Mouse (Mus musculus) layer of hippocampus, postnatal 36 days (tissue): ENCODE data around the gene Cyp26b1. TPM values are rescaled to one million over a fixed set of nuclear protein-coding genes. Genes with fewer than 3 reads are reported as not detected.
A peak's percentile ranks its signal among the peaks of the same experiment; 100 is the strongest.

ENCODE experiments used
- DNase-seq, 2 experiments: peaks; one replicate each; pipeline ENCODE4 v3.0.0; 2022
- total RNA-seq, 2 experiments: library from RNA; stranded (reverse); gene quantifications; 2 replicates each; pipeline ENCODE4 v1.2.3; 2021

The Cyp26b1 gene
- total RNA-seq, 2 experiments from 2014 or later: 10.5 to 10.7 TPM

DNA sequence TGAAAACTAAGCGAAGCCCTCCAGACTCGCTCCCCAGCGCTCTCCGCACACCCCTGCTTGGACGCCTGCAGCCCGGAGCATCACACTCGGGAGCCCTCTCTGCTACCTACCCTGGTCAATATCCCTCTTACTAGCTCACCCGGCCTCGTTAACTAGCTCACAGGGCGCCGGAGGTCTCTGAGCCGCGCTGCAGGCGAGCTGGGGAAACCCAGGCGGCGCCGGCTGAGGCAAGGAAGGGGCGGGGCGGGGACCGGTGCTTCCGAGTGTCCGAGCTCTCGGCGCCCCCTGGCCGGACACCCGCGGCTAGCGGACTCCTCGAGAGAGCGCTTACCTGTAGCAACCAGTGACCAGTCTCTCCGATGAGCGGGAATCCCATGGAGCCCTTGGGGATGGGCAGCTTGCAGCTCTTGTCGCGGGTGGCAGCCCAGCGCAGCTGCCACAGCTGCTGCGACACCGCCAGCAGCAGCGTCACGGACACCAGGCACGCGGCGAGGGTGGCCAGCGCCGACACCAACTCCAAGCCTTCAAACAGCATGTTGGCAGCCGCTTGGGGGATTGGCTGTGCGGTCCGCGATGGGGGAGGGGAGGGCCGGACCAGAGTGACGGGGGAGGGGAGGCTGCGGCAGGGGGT is 6.1 kb downstream of the Cyp26b1 start:
- no peak for DNase-seq

DNA sequence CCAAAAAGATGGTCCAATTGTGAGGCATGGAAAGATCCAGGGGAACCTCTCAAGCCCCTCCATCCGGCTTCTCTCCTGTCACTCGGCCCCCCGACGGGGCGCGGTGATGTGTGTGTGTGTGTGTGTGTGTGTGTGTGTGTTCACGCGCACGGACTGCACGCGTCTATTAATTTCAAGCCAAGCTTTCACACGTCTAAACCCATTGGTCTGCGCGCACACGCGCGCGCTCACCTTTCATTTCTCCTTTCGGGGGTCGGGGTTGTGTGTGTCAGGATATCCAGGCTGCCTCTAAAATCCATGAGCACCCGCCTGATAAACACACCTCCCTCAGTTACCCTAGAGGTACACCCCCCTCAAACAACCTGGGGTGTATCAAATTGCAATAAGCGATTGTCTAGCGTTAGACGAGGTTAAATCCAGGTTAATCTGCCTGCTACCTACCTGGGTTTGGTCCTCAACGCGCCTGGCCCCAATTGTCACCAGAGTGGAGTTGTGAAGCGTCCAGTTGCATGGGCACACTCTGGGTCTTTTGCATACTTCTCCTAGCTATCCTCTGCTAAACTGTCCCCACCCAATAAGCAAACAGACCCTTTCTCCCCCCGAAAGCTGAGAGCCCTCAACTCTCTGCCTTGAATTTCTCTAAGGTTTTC is 7.0 kb downstream of the Cyp26b1 start:
- DNase-seq: no peak

DNA sequence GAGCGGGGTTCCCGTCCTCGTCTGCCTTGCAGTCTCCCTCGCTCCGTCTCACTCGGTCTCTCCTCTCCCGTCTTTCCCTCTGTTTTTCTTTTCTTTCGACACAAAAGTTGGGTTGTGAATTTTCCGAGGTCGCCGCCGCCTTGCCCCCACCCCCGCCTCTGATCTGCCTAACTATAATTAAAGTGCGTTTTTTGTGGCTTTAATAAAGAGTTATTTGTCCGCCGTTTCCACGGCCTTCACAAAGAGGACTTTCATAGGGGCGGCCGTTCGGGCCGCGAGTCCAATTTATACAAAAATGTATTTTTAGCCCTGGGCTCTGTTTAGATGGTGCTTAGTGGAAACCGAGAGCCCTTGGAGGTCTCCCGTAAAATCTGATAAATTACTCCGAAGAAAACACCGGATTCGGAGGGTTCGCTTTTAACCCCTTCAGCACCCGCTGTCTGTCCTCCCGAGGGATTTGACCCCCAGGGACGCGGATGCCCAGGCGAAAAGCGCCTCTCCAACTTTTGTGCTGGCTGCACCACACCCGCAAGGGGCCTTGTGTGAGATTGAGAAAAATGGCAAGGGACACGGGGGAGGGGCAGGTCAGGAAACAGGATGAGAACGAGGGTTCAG is 7.9 kb downstream of the Cyp26b1 start:
- DNase-seq: no peak

DNA sequence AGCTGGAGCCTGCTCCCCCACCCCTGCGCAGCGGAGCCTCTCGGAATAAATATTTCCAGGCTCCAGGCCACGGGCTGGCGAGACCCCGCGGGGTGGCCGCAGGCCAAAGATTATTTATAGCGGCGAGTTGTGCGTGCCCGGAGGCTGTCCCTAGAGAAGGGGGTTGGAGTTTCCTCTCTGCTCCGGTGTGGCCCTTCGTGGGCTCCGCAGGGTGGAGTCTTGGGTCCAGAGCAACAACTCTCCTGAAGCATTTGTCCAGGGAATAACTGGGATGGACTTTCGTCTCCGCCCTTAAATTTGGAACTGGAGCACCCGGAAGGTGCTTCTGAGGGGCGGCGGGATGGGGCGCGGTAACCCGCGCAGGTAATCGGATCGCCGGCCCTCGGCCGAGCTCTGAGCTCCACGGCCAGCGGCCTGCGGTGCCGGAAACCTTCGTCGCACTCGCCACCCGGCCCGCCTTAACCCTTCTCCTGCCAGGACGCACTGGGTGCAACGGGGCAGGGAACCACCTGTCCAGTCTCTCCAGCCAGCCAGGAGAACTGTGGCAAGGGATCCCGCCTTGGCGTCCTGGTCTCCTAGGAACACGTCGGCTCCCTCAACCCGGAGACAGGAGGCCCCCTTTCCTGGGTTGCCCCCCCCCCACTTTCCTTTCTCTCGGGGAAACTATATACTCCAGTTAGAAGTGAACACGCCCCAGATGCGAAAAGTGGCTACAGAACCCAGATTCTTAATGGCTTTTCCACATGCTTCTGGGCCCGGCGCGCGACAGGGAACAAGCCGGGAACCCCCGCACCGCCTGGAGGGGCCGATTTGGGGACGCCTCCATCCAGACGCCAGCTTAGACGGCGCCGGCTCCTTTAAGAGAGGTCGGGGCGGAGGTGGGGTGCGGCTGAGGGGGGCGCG is 8.7 kb downstream of the Cyp26b1 start:
- no peak for DNase-seq

DNA sequence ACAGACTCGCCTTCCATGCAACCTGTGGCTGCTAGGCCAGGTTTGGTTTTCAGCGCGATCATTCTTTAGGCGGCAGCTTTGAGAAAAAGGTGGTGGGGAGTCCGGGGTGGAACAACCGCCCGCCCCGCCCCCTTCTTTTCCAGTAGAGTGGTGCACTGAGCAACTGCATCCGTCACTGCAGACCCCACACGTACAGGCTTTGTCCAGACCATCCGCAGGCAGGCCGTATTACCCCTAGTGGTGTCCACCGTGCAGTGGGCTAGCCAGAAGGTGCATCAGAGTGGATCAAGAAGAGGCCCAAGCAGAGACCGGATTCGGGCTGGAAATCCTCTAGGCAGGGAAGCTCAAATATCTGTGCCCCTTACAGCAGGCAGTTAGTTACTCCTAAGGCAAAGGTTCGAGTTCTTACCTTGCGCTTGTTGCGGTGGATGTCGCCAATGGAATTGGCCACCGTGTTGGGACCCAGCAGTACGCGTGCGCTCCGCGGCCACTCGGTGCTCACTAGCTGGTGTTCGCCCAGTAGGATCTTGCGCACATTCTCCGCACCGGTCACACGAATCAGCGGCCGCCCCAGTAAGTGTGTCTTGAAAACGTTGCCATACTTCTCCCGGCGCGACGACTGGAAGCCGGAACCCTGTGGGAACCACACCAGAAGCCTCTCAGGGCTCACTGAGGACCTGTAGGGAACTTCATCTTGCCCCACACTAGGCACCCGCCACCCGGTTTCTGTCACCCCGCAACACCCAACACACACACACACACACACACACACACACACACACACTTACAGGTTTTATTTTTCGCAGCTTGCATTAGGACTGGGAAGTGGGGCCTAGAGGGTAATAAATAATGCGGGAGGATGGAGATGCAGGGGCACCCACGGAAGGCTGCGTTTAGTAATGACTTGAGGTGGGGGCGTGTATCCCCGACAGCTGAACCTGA is 9.6 kb downstream of the Cyp26b1 start:
- no peak for DNase-seq

DNA sequence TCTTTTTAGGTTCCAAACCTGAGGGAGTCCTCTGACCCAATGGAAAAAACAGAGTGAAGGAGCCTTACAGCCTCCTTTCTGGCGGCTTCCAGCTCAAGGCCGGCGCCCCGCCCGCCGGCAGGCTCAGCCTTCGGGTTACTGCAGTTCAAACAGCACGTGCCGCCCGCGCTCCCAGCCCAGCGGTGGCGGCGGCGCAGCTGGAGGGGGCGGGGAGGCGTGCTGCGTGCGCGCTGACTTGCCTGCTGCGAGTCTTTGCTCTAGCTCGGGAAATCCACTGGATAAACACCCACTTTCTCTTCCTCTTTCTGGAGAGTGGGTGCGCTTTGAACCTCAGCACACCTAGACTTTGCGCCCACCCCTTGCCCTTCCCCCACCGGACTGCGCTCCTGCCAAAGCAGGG is 10.3 kb downstream of the Cyp26b1 start:
- DNase-seq: peak in 1 of 2 experiments; percentile 18

DNA sequence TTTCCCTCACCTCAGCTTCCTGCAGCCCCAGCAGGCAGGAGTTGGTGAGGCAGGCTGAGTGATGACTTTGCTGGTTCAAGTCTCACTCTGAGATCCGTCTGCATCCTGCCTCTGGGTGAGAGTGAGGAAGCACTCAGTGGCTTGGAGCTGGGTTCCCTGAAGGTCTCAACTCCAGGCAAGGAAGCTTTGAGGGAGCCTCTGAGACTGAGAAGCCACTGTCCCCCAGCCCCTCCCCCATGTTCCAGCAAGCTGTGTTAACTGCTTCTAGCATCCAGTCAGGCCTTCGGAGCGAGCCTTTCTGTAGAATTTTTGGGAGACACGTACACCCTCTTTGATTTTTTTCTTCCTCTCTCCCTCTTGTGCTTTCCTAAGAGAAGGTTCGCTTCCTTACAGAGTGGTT is 10.9 kb downstream of the Cyp26b1 start:
- no peak for DNase-seq

DNA sequence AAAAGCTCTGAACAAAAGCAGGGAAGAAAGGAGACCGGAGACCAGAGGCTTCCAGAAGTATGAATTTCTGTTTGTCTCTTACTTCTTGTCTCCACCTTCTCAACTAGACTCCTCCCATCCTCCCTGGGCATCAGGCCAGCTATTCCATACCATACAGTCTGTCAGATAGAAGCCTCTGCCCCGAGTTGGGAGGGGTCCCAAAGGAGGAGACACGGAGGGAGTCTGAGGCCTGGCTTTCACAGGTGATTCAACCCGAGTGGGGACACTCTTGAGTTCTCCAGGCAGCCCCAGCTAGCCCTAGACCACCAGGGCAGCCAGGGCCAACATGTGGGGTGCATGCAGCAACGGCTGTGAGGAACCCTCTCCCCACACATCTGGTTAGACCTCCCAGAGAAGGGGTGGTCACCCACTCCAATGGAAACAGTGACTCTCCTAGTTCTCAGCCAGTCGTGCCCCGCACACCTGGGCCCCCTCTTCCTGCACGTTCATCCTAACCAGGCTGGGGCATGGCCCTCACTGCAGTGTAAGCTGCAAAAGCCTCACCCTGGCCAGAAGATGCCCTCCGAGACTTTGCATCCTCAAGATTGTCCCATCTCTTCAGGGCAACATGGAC is 11.8 kb downstream of the Cyp26b1 start:
- peak in 1 of 2 experiments; percentile 1 for DNase-seq

DNA sequence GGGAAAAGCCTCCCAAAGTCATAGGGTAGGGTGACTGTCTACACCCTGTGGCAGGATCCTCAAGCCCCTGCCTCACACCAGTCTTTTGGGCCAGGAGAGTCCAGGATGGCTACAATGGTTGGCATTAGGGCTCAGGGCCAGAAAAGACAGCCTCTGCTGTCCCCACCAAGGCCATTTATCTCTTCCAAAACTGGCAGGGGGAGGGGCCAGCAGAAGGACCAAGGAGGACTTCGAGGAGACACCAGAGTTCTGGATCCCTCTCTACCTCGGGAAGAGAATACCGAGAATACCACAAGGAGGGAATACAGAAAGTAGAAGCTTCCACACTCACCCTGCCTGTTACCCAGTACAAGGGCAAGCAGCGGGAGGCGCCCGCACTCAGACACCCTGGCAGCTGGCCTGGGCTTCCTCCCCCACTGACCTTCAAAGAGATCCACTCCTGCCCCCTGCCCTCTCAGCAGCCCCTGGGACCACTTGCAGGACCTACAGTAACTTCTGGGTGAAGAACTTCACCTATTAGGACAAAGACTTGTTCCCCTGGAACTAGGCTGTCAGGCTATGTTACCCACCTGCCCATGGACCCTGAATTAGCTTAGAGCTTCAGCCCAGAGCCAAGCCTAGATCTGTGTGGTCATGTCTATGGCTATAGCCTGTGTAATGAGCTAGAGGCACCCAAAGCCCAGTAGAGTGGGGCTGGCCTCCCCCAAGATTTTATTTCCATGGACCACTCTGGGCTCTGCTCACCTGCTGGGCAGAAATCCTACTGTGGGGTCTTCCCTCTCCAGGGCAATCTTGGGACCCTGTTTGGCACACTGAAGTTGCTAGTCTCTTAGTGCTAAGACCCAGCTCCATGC is 12.5 kb downstream of the Cyp26b1 start:
- no peak for DNase-seq

DNA sequence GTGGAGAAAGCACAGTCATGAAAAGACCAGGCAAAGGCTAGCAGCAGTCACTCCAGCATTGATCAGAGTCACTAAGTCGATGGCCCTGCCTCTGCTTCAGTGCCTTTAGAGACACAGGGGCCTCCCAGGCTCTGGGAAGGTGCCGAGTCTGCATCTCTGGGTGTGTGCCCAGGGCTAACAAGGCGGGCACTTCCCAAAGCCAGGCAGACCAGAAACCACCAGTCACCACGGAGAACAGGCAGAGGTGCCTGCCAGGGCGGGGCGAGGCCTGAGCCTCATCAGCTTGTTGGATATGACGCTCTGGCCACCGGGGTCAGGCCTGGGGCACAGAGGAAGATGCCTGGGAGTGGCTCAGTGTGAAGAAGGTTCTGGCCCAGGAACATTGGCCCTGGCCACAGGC is 14.2 kb downstream of the Cyp26b1 start:
- no peak for DNase-seq

DNA sequence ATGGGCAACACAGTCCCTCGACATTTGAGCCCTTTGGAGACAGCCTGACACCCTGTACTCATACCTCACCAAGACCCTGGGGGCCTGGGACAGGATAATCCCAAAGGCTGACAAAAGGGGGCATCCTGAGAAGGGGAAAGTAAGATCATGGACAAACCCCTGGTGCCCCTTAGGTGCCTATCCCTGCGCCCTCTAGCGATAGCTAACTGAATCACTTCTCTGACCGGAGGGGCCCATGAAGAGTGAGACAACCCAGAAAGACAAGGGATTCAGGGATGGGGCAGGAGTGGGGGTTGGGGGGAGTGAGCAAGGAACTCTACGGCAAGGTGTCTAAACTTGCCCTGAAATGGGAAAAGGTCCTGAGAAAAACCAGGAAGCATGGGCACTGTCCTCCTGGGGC is 14.8 kb downstream of the Cyp26b1 start:
- no peak for DNase-seq

DNA sequence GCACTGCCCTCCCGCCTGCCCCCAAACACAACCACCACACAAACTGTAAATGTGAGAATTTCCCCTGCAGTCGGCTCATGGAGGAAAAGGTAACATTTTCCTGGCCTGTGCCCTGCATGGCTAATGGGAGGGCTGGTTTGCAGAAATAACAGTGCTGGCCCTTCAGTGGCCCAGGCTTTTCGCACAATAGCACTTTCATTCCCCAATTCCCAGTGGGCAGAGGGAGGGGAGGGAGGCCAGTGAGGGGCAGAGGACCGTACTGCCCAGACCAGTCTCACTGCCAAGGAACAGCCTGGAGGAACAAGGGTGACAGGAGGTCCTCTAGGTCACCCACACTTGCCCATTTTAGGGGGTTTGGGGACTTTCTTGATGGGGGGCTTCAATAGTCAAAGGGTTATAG is 15.8 kb downstream of the Cyp26b1 start:
- no peak for DNase-seq

DNA sequence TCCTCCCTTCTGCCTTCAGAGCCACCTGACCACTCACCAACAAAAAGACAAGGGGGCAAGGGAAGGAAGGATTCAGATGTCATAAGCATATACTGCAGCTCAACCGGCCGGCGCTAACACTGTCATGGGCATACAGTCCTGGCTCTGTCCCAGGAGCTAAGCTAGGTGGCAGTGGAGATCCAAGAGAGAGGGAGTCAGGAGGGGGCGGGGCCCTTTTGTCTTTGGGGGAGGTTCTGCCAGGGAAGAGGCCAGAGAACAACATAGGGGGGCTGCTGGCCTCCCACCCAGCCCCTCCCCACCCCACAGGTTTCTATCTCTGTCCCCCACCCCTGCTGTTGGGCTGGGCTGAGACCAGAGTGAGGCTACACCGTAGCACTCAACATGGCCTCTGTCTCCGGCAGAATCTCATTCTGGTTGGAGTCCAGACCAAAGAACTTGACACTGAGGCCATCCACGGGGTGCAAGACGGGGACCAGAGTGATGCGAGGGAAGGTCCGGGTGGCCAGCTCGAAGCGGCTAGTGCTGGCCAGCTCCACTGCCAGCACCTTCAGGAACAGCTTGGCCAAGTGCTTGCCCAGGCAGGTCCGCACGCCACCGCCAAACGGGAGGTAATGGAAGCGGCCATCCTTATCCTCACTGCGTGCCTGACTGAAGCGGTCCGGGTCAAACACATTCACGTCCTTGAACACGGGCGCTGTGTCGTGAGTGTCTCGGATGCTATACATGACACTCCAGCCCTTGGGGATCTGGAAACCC is 19.6 kb downstream of the Cyp26b1 start:
- no peak for DNase-seq

DNA sequence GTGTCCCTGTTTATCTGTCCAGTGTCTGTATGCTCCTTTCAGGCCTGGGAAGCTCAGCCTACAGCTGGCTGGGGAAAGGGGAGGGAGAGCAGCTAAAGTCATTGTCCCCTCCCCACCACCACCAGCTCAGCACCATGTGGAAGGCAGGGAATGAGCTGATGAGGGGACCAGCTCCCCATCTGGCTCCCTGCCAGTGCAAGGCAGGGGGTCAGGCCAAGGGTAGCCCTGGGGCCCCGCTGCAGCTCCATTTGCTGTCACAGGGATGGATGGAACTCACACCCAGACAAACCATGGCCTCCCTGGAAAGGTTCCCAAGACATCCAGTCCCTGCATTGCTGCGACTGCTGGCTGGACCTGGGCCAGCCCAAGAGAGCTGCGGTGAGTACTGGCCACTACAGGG is 23.7 kb downstream of the Cyp26b1 start:
- DNase-seq: no peak

DNA sequence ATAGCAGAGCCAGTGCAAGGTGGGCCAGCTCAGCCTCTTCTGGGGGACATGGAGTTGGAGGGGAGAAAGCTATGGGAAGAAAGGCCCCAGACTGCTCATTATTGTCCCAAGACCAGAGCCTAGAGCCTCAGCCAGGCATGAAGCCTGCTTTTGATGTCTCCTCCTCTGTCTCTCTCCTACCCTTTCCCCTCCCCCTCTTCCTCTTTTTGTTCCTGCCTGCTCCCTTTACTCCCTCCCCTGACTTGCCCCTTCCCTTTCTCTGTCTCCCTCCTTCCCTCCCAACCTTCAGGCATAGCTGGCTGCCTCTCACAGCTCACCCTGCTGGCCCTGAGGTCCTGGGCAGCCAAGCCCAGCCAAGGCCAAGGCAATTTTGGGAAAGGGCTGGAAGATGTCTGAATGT is 24.1 kb downstream of the Cyp26b1 start:
- no peak for DNase-seq

DNA sequence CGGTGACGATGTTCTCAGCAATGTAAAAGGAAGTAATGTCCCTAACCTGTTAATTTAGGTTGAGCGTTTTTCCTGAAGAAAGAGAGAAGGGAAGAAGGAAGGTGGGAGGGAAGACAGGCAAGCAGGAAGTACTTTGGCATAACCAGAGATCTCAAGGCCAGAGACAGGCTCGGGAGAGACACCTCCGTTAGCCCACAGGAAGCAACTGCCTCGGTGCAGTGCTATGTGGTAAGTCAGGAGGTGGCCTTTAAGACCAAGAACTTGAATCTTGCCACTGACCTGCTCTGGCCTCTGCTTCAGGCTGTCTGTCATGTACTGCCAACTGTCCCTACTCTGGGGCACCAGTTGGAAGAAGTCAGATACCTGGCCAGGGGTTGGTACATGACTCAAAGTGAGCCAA is 24.8 kb downstream of the Cyp26b1 start:
- no peak for DNase-seq

DNA sequence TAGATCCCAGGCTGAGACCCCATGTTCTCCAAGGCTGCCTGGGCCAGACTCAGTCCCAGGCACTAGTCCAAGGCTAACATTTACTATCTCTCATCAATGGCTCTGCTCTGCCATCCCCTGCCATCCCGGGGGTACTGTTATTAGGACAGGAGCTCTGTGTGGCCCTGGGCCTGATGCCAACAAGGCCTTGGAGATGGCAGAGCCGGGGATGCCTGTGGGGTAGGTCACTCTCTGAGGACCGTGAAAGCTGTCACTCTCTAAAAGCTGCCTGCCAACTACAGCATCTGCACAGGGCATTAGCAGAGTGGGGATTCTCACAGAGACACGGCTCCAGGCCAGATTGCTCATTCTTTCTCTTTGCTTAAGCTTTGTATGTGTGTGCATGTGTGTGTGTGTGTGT is 26.0 kb downstream of the Cyp26b1 start:
- DNase-seq: no peak

DNA sequence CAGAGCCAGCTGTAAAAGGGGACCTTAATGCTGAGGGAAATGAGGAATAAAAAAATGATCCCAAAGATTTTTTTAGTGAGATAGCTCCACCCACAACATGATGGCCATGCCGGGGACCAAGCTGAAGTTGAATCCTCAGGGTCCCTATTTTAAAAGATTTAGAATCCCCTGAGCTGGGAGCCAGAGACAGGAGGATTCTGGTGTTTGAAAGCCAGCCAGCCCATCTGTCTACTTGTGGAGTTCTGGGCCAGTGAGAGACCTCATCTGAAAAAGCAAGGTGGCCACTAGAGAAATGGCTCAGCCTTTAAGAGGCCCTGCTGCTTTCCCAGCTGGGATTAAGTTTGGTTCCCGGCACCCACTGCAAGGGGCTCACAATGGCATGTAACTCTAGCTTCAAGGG is 26.9 kb downstream of the Cyp26b1 start:
- no peak for DNase-seq

DNA sequence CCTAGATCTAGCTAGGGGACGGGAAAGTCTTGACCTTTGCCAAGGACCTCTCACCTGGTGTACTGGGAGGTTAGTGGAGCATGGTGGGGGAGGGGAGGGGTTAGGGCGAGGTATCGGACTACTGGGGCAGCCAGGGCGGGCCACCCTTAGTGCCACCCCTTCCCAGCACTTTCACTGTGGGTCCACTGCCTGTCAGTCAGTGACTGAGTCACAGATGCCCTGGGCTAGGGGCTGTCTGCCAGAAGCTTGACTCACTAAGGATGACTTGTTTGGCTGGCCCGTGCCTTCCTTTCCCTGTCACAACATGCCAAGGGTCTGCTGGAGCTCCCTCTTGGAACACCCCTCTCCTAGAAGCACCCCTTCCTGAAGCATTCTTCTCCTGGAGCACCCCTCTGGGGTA is 28.5 kb downstream of the Cyp26b1 start:
- no peak for DNase-seq

DNA sequence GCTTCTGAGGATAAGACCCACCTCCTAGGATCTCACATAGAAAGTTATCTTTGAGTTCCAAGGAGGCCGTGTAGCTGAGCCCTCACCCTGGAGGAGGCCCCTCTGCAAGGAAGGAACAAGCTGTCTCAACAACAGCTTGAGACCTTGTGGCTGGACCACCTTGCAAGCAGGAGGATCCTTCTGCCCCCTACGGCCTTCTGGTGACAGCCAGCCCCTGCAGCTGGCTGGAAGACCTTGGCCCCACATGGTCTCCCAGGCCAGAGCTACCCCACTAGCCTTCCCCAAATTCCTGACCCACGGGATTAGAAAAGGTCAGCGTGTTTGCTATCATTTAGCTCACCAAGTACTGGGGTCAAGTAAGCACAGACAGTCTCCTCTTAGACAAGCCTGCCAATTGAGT is 30.8 kb downstream of the Cyp26b1 start:
- no peak for DNase-seq
